Mouse (Mus musculus): ENCODE data around the gene Lhfp.

DNA sequence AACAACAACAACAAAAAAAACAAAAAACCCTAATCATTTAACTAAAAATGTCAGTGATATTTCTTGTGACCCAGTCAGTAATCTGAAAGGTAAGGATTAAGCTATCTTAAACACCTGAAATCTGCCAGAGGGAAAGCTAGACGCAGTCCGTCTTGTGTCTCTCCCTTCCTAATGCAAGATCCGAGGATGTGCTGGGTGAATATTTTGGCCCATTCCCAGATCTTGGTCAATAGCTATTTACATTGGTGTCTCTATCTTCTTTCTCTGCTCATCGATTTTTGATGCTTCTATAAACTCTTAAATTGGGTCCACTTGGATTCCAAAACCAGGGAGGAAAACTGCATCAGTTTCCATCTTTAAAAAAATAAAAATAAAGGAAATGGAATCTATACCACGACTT is 104.6 kb downstream of the Lhfp start:
- TF ChIP-seq CTCF (IDR thresholded peaks at IDR 0.05) (no peak), POLR2A (IDR thresholded peaks at IDR 0.05; ENCODE audit: insufficient read depth, low read depth, low read length) (no peak)
